Mouse (Mus musculus): Measurements from ENCODE around the gene Med6.

The Med6 gene

DNA sequence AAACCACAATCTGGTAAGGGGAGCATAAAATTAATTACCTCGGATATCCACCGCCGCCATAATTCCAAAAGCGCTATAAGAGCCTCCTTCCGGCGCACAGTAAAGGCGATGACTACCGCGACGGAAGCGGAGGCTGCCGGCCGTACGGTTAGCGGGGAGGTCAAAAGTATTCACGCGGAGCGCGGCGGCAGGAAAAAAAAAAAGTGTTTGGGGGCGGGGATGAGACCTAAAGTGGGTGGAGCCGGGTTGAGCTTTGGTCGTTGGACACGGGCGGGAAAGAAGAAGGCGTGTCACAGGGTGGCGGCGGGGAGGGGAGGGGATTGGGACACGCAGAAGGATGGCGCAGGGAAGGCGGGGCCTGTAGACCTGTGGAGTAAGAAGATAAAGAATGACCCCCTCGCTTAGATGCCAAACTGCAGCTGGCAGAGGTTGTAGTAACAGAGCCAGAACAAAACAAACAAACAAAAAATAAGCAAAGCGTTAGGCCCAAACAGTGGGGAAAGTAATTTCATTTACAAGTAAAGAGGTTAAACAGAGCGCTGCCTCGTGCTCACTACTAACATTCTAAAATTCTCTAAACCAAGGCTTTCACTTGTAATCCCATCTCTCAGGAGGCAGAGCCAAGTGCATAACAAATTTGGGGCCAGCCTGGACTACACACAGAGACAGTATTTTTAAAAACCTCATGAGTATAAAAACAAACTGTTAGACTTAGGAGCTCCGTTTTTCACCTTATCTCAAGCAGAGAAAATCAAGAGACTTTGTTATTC lies at the start of gene Med6:
Gene Med6 (minus strand): TSS at position 107 of the 770 bp plus-strand sequence.
- peak; percentile 94 for DNase-seq (ENCODE audit: low spot score)

DNA sequence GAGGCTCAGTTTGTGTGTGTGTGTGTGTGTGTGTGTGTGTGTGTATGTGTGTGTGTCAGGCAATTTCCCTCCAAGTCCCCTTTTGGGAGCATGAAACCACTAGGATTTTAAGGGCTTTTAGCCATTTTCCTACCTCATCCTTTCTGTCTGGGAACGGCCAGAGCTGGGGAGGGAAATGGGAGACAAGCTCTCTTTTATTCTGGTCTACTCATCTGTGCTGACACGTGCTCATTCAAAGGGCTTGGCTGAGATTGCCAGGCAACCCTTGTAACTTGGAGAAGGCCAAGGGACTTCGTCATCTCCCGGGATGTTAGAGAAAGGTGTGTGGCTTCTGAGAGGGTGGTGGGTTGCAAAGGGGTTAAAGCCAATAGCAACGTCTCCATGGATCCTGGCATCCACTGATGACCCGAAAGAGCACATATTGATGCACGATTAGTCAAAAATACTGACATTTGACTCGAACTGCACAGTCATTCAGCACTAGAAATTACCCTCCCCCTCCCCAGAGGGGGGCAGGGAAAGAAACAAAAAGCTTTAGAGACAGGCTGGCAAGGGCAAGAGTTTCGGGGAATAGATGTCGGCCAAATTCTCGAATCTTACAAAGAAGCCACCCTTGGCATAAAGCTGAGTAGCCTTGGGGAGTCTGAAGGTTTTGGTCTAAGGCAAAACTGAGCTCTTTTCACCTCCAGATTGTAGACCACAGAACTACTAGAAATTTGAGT lies 47.7 kb upstream of the Med6 start:
- no peak for DNase-seq (ENCODE audit: low spot score)

DNA sequence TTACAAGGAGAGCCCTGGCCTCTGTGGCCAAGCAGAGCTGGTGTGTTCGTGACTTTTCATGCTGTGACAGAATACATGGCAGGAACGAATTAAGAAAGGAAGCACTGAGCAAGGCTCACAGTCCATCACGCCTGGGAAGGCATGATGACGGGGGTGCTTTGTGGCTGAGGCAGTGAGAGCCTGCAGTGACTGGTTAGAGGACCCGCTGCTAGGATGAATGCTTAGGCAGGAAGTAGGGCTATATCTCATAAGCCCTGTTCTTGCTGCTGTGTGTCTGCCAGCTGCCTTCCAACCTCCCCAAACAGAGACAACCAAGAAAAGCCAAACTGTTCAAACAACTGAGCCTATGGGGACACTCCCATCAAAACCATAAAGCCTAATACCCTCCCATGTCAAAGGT lies 45.8 kb upstream of the Med6 start:
- no peak for DNase-seq (ENCODE audit: low spot score)

DNA sequence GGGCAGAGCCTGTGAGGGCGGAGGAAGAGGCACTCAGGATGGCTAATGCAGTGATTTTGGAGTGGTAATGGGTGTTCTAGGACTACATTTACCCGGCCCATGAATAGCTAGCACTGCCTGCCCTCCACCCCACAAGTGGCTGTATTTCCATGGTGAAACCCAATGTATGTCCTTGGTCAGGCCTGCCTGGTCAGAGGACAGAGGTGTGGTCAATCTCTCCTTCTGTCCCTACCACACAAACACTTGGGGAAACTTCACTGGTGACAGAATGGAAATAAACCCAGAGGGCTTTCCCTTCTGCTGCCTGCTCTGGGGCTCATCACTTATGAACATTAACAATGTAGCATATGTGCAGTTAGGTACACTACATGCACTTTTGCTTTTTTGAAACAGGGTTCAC lies 38.4 kb upstream of the Med6 start:
- no peak for DNase-seq (ENCODE audit: low spot score)

DNA sequence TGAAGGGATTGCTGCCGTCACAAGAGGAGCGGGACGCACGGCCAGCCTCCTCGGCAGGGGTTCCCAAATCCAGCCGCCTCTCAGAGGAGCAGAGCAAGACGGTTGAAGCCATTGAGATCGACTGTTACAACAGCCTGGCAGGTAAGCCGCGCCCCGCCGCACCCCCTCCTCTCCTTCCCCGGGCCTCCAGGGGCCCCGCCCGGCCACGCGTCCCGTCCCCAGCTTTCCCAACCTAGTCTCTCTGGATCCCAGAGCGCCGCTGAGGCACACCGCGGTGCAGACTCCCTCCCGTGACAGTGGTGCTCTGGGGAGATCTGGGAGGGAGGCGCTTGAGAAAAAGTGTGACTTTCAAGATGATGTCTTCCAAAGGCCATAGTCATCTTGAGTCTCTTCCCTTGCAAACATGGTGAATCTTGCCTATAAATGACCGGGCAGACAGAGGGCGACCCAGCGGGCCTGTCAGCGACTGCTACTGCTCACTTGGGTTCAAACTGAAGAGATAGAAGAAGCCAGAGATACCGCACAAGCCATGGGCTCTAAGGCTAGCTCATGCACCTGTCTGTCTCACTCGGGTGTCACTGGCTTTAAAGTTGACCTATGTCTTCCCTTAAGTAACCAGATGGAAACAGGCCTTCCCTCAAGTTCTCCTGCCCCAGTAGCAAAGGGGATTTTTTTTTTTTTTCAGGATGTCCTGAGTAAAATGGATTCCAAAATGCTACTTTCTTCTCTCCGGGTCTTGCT lies 37.0 kb upstream of the Med6 start:
- no peak for DNase-seq (ENCODE audit: low spot score)

DNA sequence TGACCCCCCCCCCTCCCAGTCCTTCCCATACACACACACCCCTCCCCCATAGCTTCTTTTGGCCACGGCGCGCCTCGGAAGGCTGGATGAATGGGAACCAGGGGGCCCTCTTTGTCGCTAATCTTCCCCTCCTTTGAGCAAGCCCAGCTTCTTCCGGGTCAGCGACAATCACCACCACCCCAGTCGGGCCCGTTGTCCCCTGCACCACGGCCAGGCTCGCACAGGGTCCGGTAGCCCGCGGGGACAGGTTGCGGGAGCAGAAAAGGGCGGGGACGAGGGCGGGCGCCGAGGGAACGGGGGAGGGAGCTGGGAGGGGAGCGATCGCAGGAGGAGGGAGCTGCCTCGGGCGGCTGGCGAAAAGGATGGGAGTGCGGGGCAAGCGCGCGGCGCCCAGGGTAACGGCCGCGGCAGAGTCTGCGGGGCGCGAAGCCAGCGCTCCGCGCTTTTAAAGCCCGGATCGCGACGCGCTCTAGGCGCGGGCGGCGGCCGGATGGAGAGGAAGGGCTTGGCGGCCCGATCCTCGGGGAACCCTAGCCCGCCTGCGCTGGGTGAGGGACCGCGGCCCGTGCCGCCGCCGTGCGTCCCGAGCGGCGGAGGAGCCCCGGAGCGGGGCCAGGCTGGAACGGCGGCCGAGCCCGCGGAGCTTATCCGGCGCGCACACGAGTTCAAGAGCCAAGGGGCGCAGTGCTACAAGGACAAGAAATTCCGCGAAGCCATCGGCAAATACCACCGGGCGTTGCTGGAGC lies 36.3 kb upstream of the Med6 start, which contains the start of gene Ttc9:
Gene Ttc9 (plus strand): TSS at position 335 of the 746 bp plus-strand sequence.
- no peak for DNase-seq (ENCODE audit: low spot score)

DNA sequence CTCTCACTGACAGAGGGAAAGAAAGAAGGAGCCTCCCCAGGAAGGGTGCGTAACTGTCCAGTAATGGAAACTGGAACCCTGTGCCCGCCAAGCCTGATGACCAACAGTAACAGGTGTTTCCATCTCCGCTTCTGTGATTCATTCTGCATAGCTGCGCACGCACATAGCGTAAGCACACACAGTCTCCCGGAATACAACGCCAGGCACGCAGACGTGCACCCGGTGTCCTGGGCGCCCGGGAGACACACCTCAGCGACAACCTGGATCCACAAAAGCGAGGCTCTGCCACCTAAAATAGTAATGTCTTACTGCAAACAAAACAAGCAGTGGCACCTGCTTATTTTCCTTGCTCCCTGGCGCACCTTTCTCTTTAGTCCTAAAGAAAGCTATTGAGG lies 35.7 kb upstream of the Med6 start:
- DNase-seq (ENCODE audit: low spot score), result no peak

DNA sequence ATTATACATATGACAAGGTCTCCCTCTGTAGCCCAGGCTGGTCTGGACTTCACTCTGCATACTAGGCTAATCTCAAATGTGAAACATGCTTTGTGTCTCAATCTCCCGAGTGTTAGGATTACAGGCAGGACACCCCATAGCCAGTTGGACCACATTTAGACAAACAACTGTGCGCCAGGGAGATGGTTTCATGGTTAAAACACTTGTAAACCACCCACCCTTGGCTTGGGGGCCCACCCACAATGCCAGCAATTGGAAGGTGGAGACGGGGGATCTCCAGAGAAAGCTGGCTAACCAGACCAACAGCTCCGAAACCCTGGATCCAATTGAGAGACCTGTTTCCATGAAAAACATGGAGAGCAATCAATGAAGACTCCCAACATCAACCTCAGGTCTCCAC lies 33.3 kb upstream of the Med6 start:
- no peak for DNase-seq (ENCODE audit: low spot score)

DNA sequence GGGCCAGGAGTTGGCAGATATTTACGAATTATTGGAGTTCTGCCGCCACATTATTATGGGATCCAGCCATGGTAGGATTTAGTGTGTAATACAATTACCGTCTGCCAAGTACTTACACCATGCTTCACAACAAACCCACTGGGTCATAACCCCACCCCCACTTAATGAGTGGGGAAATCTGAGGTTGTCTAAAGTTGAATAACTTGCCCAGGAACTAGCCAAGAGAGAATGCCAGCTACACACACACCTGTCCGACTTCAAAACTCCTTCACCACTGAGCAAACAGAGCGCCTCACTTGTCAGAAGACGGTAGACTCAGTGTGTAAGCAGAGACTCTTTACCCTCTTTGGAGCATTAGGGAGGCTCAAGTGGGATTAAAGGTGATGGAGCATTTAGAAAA lies 32.6 kb upstream of the Med6 start:
- DNase-seq (ENCODE audit: low spot score), result no peak

DNA sequence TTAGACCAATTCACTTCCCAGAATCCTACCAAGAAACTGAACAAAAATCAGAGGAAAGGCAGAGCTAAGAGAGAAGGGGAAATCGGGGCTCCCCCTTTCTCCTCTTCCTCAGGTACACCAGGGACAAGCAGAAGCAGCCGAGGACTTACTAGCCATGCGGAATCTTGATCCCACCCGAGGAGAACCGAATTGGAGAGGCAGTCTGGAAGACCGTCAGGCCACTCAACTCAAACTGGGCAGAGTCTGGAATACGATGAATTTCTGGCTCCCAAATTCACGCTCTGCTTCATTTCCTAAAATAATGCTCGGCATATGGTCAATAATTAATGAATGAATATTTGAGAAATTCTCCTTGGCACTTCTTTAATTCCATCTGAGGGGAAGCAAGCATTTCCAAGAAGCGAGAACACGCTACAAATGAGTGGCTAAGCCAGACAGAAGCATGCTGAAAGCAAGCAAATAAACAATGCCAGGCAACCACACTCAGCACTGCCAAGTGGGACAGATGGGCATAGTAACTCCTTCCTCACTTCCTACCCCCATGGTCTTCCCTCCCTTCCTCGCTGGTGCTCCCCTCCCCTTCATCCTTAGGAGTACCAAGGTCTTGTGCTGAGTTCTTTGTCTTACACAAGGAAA lies 31.5 kb upstream of the Med6 start:
- no peak for DNase-seq (ENCODE audit: low spot score)

DNA sequence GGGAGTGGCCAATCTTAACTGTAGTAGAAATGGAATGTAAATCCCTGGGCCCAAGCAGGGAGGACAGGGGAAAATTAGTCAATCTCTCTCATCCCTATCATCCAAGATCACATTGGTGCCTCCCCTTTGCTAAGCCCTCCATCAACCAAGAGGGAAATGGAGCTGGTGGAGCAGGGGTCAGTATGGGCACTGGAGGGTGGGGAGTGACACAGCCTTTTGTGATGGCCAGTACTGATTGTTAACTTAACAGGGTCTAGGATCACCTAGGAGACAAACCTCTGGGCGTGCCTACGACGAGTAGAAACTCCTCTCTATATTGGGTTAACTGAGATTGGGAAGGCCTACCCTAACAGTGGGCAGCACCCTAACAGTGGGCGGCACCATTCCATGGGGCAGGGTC lies 28.6 kb upstream of the Med6 start:
- no peak for DNase-seq (ENCODE audit: low spot score)

DNA sequence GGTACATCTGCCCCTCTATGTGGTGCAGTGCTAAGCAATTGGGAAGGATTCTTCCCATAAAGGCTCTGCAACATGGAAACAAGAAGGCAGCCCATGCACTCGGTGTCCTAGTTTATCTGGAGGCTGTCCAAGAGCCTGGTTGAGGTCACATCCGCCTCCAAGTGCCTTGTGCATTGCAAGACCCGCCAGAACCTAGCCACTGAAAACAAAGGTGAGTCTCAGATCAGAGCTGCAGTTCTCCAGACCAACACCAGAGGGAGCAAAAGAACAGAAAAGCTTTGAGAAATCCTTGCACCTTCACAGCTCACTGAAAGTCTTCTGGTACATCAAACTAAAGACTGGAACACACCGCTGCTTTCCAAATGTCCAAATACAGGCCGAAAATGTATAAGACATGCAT lies 24.5 kb upstream of the Med6 start:
- DNase-seq (ENCODE audit: low spot score), result peak; percentile 53

DNA sequence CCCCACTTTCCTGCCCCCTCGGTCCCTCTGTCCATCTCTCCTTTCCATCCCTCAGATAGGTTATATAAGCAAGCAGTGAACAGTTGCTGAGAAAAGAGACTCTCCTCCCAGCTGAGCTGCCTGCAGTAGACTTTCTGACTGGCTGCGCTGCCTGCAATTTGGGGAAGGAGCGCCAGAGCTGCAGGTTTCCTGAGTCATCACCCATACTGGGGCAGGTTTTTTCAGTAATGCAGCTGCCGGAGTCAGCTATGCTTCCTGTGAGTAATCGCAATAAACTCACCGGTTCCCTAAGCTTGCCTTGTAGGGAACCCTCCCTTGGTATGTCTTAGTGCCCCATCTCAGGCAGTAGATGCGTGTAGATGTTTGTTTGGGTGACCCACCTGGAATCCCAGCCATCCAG lies 22.2 kb upstream of the Med6 start:
- no peak for DNase-seq (ENCODE audit: low spot score)

DNA sequence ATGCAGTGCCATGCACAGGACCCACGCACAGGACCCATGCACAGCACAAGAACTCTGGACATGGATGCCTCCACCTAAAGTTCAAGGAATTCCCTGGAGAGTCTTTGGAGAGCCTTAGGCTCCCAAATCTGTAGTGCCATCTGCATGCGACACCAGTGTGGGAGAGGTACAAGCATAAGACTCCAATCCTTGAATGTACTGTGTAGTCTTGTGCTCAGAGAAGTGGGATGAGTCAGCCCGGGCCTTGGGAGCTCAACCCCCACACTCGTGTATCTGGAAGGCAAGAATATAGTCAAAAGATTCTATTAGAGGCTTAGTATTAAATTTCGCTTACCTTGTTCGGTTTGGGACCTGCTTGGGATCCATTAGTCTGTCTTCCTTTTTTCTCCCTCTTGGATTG lies 21.0 kb upstream of the Med6 start:
- no peak for DNase-seq (ENCODE audit: low spot score)

DNA sequence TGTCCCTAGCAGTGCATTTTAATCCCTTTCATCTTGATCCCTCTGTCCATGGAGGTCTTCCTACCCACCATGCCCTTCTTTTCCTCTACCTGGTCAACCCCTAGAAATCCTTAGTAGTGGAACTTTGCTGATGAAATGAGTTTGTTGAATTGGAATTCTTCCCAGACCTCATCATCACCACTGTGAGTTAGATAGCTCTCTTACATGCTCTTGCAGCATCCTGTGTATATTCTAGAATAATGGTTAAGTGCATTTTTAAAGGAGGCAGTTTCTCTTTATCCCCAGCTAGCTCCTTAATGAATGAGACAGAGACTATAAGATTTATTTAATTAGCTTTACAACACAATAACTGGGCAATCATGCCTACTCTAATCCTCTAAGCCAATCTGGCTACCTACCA lies 14.6 kb upstream of the Med6 start:
- no peak for DNase-seq (ENCODE audit: low spot score)

DNA sequence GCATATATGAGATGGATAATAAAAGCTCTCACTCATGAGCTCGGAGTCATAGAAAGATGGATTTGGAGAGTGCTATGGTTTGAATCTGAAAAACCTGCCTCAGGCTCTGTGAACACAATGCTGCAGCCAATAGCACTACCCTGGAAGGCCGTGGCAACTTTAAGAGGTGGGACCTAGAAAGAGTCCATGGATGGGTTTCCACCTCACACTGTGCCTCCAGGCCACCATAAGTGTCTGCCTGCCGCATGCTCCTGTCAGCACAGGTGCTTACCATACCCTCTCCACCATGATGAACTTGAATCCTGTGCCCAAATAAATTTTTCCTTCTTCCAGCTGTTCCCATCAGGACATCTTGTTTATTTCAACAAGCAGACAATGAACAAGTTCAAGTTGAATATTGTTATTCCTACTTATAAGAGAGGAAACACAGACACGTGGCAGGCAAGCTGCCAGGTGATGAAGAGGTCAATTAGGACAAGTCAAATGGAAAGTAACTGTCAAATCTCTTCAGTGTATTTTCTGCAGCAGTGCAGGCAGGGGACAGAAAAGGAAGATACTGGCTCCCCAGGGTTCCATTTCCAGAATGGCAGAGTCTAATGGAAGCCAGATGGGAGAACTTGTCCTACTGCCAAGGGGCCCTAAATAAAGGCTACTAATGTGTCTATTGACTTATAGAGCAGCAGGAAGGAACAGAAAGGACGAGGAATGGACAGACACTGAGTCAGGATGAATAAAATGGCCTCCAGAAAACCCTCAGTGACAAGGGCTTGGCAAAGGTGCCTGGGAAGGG lies 10.4 kb upstream of the Med6 start:
- DNase-seq (ENCODE audit: low spot score), result no peak

DNA sequence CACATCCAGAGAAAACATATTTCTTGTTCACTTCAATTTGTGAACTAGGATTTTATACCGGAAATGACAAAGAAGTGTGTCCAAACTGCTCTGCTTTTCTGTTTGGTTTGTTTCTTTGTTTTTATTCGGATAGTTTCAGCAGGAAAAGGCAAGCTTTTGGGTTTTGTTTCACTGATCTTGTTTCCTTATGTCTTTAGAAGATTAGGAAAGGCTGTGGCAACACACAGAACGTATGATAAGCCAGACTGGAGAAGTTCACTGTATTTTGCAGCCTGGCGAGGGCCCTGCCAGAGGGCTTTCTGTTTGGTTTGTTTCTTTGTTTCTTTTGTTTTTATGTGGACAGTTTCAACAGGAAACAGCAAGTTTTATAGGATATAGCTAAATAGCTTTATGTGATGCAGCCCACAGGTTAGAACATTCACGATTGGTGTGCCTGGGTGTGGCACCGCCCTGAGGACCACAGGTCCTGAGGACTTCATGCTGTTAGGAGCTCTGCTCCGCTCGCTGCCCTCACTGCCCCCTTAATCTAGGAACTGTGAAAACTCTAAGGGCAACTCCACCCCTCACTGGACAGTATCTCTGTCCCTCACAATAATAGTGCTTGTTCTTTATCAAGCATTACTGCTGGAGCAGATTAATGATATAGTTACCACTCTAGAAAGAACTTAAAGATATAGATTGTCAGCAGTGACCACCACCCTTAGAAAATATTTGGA lies 1.9 kb upstream of the Med6 start:
- DNase-seq (ENCODE audit: low spot score), result no peak

DNA sequence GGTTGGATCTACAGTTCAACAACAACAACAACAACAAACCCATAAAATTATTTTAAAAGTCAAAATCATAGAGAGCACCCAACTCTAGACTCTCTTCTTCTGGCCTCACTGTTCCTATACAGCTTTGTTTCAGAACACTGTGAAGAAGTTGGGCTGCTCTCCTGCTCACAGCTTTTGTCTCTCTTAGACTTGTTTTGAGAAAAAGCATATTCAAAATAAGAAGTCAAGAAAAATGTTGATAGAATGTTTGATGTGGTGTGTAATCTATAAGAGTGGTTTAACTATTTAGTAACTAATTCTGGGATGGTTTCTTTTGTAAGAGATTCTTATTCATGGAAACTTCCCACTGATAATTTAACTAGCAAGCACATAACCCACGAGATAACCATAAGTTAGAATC lies 26.4 kb downstream of the Med6 start, which contains the start of gene Adam21:
Gene Adam21 (minus strand): TSS at position 101 of the 400 bp plus-strand sequence.
- DNase-seq (ENCODE audit: low spot score), result no peak

DNA sequence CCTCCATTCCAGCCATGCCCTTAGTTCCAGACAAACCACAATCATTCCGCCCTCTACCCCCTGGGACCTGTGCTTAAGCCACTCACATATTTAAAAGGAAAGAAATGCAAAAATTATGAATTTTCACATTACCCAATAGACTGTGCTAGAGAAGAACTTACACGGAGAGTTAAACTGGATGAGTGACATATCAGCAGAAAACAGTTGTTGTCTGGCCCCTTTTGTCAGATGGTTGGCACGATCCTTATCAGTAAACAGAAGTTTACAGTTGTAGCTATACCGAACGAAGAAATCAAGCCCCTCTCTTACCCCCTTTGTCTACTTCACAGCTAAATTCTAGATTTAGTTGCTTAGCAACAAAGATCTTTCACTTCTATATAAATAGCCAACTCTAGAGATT lies 26.9 kb downstream of the Med6 start:
- DNase-seq (ENCODE audit: low spot score), result no peak

DNA sequence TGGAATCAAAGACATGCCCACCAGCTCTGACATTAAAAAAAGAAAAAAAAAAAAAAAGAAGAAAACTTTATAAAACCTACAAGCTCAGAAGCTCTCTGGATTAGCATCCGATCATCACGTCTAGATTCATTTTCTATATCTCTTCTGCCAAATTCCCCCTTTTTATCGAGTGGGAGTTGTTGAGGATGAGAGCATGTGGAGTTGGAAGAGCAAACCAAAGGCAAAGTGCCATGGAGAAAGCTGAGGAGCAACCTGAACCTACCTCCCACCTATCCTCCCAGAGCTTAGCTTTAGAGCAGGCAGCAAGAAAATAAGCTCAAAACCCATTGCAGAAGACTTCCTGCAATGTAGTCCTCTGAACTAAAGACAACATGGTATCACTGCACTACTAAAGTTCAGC lies 30.6 kb downstream of the Med6 start:
- no peak for DNase-seq (ENCODE audit: low spot score)

All from testis, postnatal 14 days (tissue).